Mouse (Mus musculus): ENCODE data around the gene Clip2. TPM values are rescaled to one million over a fixed set of nuclear protein-coding genes. Genes with fewer than 3 reads are reported as not detected.

Clip2 gene
- polyA plus RNA-seq, 1 experiment from 2014 or later = 15.1 TPM

DNA sequence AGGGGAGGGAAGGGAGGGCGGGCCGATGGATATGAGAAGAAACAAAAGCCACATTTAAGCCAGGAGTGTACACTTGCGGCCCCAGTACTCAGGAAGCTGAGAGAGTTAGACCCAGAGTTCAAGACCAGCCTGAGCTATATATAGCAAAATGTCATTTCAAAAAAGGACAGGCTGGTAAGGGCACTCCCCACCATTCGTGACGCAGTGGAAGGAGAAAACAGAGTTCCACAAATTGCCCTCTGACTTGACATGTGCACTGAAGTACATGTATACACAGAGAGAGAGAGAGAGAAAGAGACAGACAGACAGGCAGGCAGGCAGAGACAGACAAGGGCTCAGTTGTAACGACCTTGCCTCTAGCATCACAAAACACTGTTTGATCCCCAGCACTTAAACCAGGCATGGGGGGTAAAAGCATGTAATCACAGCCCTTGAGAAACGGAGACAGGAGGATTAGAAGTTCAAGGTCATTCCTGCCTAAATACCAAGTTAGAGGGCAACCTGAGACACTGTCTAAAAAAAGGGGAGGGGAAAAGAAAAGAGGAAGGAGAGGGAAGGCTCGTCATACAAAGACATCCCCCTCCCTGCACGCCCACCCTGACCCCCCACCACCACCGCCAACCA is 106.9 kb downstream of the Clip2 start:
- Histone ChIP-seq H3K36me3 (peaks cover 39% of the 10 kb centered on the region), H3K27ac (no peak overlapping the region; the same call in 1 of the 2 replicates), H3K4me1 (replicated peaks) (peaks cover 22% of the 10 kb centered on the region), H3K4me3 (no peak overlapping the region), H3K27me3 (no peaks in the 10 kb centered on the region), H3K9me3 (0 out of 2 replicates have a peak, but pooled peaks cover 3% of the 10 kb centered on the region), H3K4me2 (no peak overlapping the region), H3K9ac (no peak overlapping the region)
- no peak for ATAC-seq (ENCODE audit: low FRiP score)
- WGBS = 76% methylated on average over 10 of the region's 10 CpGs

DNA sequence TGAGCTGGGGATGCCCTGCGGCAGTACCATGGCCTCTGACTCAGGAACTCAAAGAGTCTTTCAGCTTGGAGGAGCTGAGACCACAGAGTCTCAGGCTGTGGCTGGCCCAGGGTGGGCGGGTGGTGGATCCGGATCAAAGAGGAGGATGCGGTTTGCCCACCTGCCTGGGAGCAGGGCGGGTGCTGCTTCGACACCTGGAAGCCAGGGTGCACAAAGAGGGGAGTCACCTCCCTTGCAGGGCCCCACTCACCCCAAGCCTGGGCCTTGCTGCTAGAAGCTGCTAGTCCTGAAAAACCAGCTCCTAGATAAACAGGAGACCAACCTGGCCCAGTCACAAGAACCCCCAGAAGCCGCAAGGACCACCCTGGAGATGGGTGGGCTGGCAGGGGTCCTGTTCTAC is 107.8 kb downstream of the Clip2 start:
- H3K4me3 ChIP-seq = no peak overlapping the region
- H3K27me3 ChIP-seq = no peaks in the 10 kb centered on the region
- H3K9ac ChIP-seq = no peak overlapping the region
- H3K36me3 ChIP-seq = peaks cover 47% of the 10 kb centered on the region
- WGBS = 98% methylated on average over 7 of the region's 7 CpGs
- no peak overlapping the region for H3K4me2 ChIP-seq
- peaks cover 31% of the 10 kb centered on the region for H3K4me1 ChIP-seq (replicated peaks)
- H3K9me3 ChIP-seq = 0 out of 2 replicates have a peak, but pooled peaks cover 3% of the 10 kb centered on the region
- no peak overlapping the region for H3K27ac ChIP-seq
- ATAC-seq (ENCODE audit: low FRiP score) = no peak

DNA sequence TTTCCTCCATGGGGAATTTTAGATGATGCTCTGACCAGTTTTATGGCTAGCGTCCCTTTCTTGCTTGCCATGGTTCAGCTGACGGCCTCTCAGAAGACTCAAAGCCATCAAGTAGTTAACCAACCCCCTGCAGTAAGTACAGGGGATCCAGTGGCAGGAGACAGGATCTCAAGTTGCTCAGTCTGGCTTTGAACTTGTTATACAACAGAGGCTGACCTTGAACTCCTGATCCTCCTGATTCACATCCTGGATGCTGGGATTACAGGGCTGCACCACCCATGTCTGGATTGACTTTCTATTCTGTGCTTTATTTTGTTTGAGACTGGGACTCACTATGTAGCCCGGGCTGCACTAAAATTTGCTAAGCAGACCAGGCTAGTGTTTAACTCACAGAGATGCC is 110.2 kb downstream of the Clip2 start:
- H3K4me2 ChIP-seq = no peak overlapping the region
- H3K9ac ChIP-seq = no peak overlapping the region
- ATAC-seq (ENCODE audit: low FRiP score) = no peak
- no peak overlapping the region for H3K4me3 ChIP-seq
- no peaks in the 10 kb centered on the region for H3K27me3 ChIP-seq
- peaks cover 44% of the 10 kb centered on the region for H3K36me3 ChIP-seq
- peaks cover 41% of the 10 kb centered on the region for H3K4me1 ChIP-seq (replicated peaks)
- 89% methylated on average over 3 of the region's 3 CpGs for WGBS
- H3K9me3 ChIP-seq = 0 out of 2 replicates have a peak, but pooled peaks cover 3% of the 10 kb centered on the region
- no peak overlapping the region for H3K27ac ChIP-seq

DNA sequence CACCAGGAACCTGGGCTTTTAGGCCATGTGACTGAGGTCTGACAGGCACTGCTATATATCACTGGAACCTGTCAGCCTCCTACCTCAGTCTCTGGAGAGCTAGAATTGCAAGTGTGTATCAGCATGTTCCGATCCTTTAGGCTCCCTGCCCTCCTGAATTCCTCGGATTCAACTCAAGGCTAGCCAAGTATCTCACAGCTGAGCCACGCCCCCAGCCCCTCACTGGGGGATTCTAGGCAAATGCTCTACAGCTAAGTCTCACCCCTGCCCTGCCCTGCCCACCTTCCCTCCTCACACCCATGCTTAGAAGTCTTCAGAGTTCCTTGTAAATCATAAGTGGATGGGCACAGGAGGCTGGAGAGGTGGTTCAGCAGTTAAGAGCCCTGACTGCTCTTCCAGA is 111.1 kb downstream of the Clip2 start:
- no peak overlapping the region for H3K4me3 ChIP-seq
- 81% methylated on average over 3 of the region's 3 CpGs for WGBS
- peaks cover 41% of the 10 kb centered on the region for H3K36me3 ChIP-seq
- 0 out of 2 replicates have a peak, but pooled peaks cover 3% of the 10 kb centered on the region for H3K9me3 ChIP-seq
- ATAC-seq (ENCODE audit: low FRiP score) = no peak
- no peak overlapping the region for H3K9ac ChIP-seq
- H3K27me3 ChIP-seq = no peaks in the 10 kb centered on the region
- H3K4me1 ChIP-seq (replicated peaks) = peaks cover 46% of the 10 kb centered on the region
- no peak overlapping the region for H3K4me2 ChIP-seq
- no peak overlapping the region for H3K27ac ChIP-seq

DNA sequence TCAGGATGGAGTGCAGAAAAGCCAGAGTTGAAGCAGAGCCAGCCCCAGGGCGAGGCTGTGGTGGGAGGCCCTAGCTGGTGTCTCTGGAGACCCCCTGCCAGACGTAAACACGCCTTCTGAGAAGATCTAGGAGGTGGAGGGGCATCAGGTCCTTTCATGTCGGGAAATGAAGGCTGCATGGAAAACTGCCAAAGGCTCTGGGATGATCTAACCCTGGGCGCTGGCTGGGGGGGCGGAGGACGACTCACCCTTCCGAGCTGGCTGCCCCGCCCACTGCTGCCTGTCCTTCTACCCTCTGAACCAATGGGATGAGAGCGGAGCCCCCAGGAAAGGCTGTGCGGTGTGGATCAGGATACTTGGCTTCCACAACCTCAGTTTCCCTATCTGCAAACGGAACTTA is 112.1 kb downstream of the Clip2 start:
- WGBS = 73% methylated on average over 12 of the region's 12 CpGs

DNA sequence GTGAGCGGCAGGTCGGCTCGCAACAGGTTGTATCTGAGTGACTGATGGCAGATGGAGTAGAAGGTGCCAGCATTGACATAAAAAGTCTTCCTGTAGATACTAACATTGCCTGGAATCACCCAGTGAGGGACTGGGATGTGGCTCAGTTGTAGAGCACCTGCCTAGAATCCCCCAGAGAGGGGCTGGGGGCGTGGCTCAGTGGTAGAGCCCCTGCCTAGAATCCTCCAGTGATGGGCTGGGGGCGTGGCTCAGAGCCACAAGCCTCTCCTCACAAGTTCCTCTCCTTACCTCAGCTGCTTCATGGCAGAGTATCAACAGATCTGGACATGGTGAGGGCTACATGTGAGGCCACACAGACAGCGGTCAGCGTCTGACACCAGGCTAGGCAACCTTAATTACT is 112.8 kb downstream of the Clip2 start:
- H3K4me3 ChIP-seq = no peak overlapping the region
- peaks cover 38% of the 10 kb centered on the region for H3K36me3 ChIP-seq
- no peak overlapping the region for H3K27ac ChIP-seq
- H3K4me1 ChIP-seq (replicated peaks) = peaks cover 43% of the 10 kb centered on the region
- no peaks in the 10 kb centered on the region for H3K27me3 ChIP-seq
- no peak overlapping the region for H3K4me2 ChIP-seq
- H3K9me3 ChIP-seq = 0 out of 2 replicates have a peak, but pooled peaks cover 3% of the 10 kb centered on the region
- no peak overlapping the region for H3K9ac ChIP-seq
- ATAC-seq (ENCODE audit: low FRiP score) = no peak
- WGBS = 92% methylated on average over 7 of the region's 7 CpGs

More for the DNA sequence above, 112.1 kb downstream of the Clip2 start:
- Histone ChIP-seq H3K27me3 (no peaks in the 10 kb centered on the region), H3K4me1 (replicated peaks) (peaks cover 44% of the 10 kb centered on the region), H3K4me2 (no peak overlapping the region), H3K9me3 (0 out of 2 replicates have a peak, but pooled peaks cover 3% of the 10 kb centered on the region), H3K4me3 (no peak overlapping the region), H3K27ac (no peak overlapping the region), H3K9ac (no peak overlapping the region), H3K36me3 (peaks cover 41% of the 10 kb centered on the region)
- ATAC-seq (ENCODE audit: low FRiP score) = no peak

Small RNAs within 50 kb of the gene (microRNA-seq; reads per million reads assigned to microRNA genes)
- gene Gm26340 (not detected), gene Mir7228 (not detected)

Other genes starting within 250 kb of the Clip2 start
- 173 TPM in 2 replicates for gene Gtf2i, start 237.7 kb downstream of the Clip2 start, polyA plus RNA-seq (2015; fragmentation: Nextera tagmentation; extraction: Ambion mirVana)
- 74.5 and 76.0 TPM in 2 replicates for gene Gtf2ird1, start 95.7 kb downstream of the Clip2 start, polyA plus RNA-seq (2015; fragmentation: Nextera tagmentation; extraction: Ambion mirVana)
- gene Syna, start 7.7 kb upstream of the Clip2 start, polyA plus RNA-seq (2015; fragmentation: Nextera tagmentation; extraction: Ambion mirVana) = 0.42 and 0.43 TPM in 2 replicates
- gene Rfc2, start 28.9 kb upstream of the Clip2 start, polyA plus RNA-seq (2015; fragmentation: Nextera tagmentation; extraction: Ambion mirVana) = 192 and 194 TPM in 2 replicates
- 5.7 and 6.0 TPM in 2 replicates for gene Lat2, start 62.6 kb upstream of the Clip2 start, polyA plus RNA-seq (2015; fragmentation: Nextera tagmentation; extraction: Ambion mirVana)
- gene Eif4h, start 87.1 kb upstream of the Clip2 start, polyA plus RNA-seq (2015; fragmentation: Nextera tagmentation; extraction: Ambion mirVana) = 336 and 347 TPM in 2 replicates
- gene Limk1, start 136.2 kb upstream of the Clip2 start, polyA plus RNA-seq (2015; fragmentation: Nextera tagmentation; extraction: Ambion mirVana) = 21.6 and 23.4 TPM in 2 replicates
- 5.7 and 7.8 TPM in 2 replicates for gene Eln, start 194.9 kb upstream of the Clip2 start, polyA plus RNA-seq (2015; fragmentation: Nextera tagmentation; extraction: Ambion mirVana)

Data from hindbrain, embryonic 13.5 days (tissue).